Mouse (Mus musculus) hindbrain, embryonic 12.5 days (tissue): ENCODE measurements around the gene Smtnl2. TPM values are rescaled to one million over a fixed set of nuclear protein-coding genes. Genes with fewer than 3 reads are reported as not detected.
A peak's percentile ranks its signal among the peaks of the same experiment; 100 is the strongest.

Source experiments
- ATAC-seq: fragments of 200-750 bp; cut with Nextera tagmentation; 2 replicates; pipeline ENCODE4 v1.8.0; 2017; ENCODE audit warnings: moderate TSS enrichment; ENCODE audit not compliant: low FRiP score
- H3K27ac ChIP-seq: fragments of 300-500 bp; sonication (generic); 2 replicates; pipeline ENCODE4 v1.5.1; 2016; ENCODE audit warnings: mild to moderate bottlenecking
- H3K27me3 ChIP-seq: fragments of 300-500 bp; sonication (generic); 2 replicates; pipeline ENCODE4 v1.6.1; 2016; ENCODE audit warnings: mild to moderate bottlenecking
- H3K36me3 ChIP-seq: fragments of 300-500 bp; sonication (generic); 2 replicates; pipeline ENCODE4 v1.6.1; 2016; ENCODE audit warnings: mild to moderate bottlenecking
- H3K4me1 ChIP-seq: fragments of 300-500 bp; sonication (generic); 2 replicates; pipeline ENCODE4 v1.6.1; 2016
- H3K4me2 ChIP-seq: fragments of 300-500 bp; sonication (generic); replicated peaks from 2 replicates; pipeline ENCODE4 v1.6.1; 2016; ENCODE audit warnings: mild to moderate bottlenecking
- H3K4me3 ChIP-seq: fragments of 300-500 bp; sonication (generic); 2 replicates; pipeline ENCODE4 v1.5.1; 2016; ENCODE audit warnings: mild to moderate bottlenecking
- H3K9ac ChIP-seq: fragments of 300-500 bp; sonication (generic); 2 replicates; pipeline ENCODE4 v1.6.1; 2016; ENCODE audit warnings: mild to moderate bottlenecking, moderate library complexity
- H3K9me3 ChIP-seq: fragments of 300-500 bp; sonication (generic); replicated peaks from 2 replicates; pipeline ENCODE4 v1.6.1; 2016; ENCODE audit warnings: mild to moderate bottlenecking
- WGBS: fragments of 180-500 bp; shearing (Covaris S2); methylation state at CpG from one replicate; pipeline ENCODE4 v1.1.7; 2016; 5-methylcytosine and 5-hydroxymethylcytosine counted together
- polyA plus RNA-seq: library from polyadenylated mRNA; unstranded; fragments of >200 nt; fragmentation: Nextera tagmentation; extraction: Ambion mirVana; gene quantifications from 2 replicates; pipeline ENCODE4 v1.2.1, GENCODE M21; 2016

Smtnl2 gene
- polyA plus RNA-seq, 1 experiment from 2014 or later = 14.5 TPM

DNA sequence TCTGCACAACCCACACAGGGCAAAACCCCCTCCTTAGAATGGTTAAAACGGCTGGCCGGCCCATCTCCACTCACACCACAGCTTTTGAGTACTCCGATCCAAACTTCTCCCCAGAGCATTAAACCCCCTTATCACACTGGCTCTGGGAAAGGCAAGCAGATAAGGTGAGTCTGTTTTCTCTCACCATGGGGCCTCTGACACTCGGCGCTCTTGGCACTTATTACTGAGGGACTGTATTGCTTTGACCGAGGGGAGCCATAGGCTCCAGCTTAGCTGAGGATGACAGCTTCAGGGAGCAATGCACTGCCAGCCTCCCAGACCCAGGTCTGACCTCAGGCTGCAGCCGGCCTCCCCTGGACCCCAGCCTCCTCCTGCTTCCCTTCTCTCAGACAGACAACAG lies 3.9 kb downstream of the Smtnl2 start:
- peaks cover 27% of the 10 kb centered on the region for H3K4me1 ChIP-seq
- H3K4me2 ChIP-seq = no peak overlapping the region
- H3K9me3 ChIP-seq = no peaks in the 10 kb centered on the region
- H3K36me3 ChIP-seq = no peaks in the 10 kb centered on the region
- no peak overlapping the region for H3K4me3 ChIP-seq
- H3K27ac ChIP-seq = no peak overlapping the region
- WGBS = 13% methylated on average over 7 of the region's 7 CpGs
- H3K9ac ChIP-seq = no peak overlapping the region
- peaks cover 47% of the 10 kb centered on the region for H3K27me3 ChIP-seq
- no peak for ATAC-seq

DNA sequence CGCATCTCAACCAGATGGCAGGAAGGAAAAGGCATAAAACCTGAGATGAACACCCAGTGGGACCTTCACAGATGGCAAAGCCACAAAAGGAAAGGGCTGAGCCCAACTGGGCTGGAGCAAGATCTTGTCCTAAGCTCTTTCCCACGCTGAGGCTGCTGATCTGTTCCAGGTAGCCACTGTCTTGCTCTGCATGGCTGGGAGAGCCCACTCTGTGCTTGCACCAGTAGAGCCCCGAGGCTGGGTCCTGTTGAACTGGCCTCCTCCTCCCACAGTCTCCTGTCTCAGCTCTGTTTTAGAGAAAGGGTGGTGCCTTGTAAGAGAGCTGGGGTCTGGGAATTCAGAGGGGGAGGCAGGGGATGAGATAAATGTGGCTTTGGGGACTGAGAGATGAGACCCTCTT lies 4.4 kb downstream of the Smtnl2 start:
- Histone ChIP-seq H3K4me1 (peaks cover 27% of the 10 kb centered on the region), H3K9me3 (no peaks in the 10 kb centered on the region), H3K27ac (no peak overlapping the region), H3K27me3 (peaks cover 42% of the 10 kb centered on the region), H3K36me3 (no peaks in the 10 kb centered on the region), H3K4me2 (no peak overlapping the region), H3K4me3 (no peak overlapping the region), H3K9ac (no peak overlapping the region)
- no peak for ATAC-seq
- WGBS = 22% methylated on average over 3 of the region's 3 CpGs

DNA sequence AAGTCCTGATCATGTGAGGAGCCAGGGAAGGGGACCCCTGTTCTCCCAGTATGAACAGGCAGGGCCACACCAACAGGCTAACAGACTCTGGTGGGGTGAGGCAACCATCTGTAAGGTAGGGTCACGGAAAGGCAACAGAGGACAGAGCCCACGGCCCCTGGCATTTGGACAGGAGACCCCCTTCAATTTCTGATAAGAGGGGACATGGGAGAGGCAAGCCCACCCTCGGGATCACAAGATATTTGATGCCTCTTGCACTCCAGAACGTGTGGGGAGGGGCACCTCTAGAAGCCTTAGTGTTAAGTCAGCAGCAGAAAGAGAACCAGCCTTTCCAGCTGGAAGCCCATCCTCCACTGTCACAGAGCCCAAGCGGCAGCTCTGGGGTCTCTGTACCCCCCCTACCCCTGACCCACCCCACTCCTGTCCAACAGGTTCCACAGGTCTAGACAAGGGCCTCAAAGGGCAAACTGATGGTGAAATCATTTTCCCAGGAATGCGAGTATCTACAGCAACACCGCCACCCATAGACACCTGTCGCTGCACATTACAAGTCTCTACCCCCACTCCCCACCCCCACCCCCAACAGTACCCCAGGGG lies 5.3 kb downstream of the Smtnl2 start:
- Histone ChIP-seq H3K27me3 (peaks cover 33% of the 10 kb centered on the region), H3K4me1 (peaks cover 25% of the 10 kb centered on the region)
- 52% methylated on average over 8 of the region's 8 CpGs for WGBS

GRCm38 (mm10) chr11:72405532-72405931 lies 6.0 kb downstream of the Smtnl2 start:
- 59% methylated on average over 4 of the region's 4 CpGs for WGBS
- Histone ChIP-seq H3K4me1 (peaks cover 21% of the 10 kb centered on the region), H3K4me2 (no peak overlapping the region), H3K36me3 (no peaks in the 10 kb centered on the region), H3K27me3 (peaks cover 28% of the 10 kb centered on the region), H3K9ac (no peak overlapping the region), H3K9me3 (no peaks in the 10 kb centered on the region), H3K27ac (no peak overlapping the region), H3K4me3 (no peak overlapping the region)
- ATAC-seq = no peak

More for the DNA sequence above, 5.3 kb downstream of the Smtnl2 start:
- ATAC-seq = no peak
- Histone ChIP-seq H3K9me3 (no peaks in the 10 kb centered on the region), H3K4me3 (no peak overlapping the region), H3K27ac (no peak overlapping the region), H3K4me2 (no peak overlapping the region), H3K36me3 (no peaks in the 10 kb centered on the region), H3K9ac (no peak overlapping the region)

DNA sequence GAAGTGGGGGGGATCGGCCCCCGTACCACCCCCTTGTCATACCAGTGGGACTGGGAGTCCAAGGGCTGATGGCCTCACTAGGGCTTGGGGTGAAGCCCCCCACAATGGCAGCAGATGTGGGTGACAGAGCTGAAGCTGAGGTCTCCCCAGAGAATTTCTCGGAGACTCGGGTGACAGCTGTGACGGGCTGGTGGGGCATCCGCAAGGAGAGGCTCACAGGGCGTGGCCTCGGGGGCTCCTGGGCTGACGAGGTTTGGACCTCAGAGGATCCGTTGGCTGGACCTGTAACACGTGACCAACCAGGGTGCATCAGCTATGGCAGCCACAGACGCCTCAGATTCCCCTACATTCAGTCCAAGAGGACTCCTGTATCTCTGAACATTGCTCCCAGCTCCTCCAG lies 8.5 kb downstream of the Smtnl2 start:
- Histone ChIP-seq H3K36me3 (no peaks in the 10 kb centered on the region), H3K4me2 (no peak overlapping the region), H3K4me1 (peaks cover 16% of the 10 kb centered on the region; the same call in 1 of the 2 replicates), H3K9ac (no peak overlapping the region), H3K27me3 (peaks cover 4% of the 10 kb centered on the region; the same call in 1 of the 2 replicates), H3K9me3 (no peaks in the 10 kb centered on the region), H3K4me3 (no peak overlapping the region), H3K27ac (no peak overlapping the region)
- WGBS = 77% methylated on average over 12 of the region's 12 CpGs
- ATAC-seq = no peak

- no peak overlapping the region for H3K4me2 ChIP-seq
- H3K9ac ChIP-seq = no peak overlapping the region
- H3K27me3 ChIP-seq = 0 out of 2 replicates have a peak, but pooled peaks cover 2% of the 10 kb centered on the region
- H3K36me3 ChIP-seq = no peaks in the 10 kb centered on the region
- H3K27ac ChIP-seq = no peak overlapping the region
- H3K9me3 ChIP-seq = no peaks in the 10 kb centered on the region
- 58% methylated on average over 5 of the region's 5 CpGs for WGBS
- H3K4me1 ChIP-seq = peaks cover 14% of the 10 kb centered on the region; the same call in 1 of the 2 replicates
- no peak for ATAC-seq
- H3K4me3 ChIP-seq = no peak overlapping the region
These were observed 9.5 kb downstream of the Smtnl2 start for GRCm38 (mm10) chr11:72402017-72402416.

DNA sequence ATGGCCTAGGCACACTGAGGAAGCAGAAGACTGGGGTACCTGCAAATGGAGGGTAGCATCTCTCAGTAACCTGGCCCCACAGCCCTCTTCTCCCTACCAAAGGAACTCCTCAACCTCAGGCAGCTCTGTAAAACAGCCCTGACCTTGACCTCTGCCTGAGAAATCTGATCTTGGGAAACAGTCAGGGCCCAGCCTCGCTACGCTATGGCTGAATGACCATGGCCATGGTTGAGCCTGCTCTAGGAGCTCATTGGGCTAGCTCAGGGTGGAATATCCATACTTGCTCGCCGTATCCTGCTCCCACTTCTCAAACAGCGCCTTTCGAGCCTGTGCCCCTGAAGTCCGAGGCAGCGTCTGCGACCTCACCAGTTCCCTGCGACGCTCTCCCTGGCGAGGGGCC lies 10.4 kb downstream of the Smtnl2 start:
- no peak overlapping the region for H3K9ac ChIP-seq
- H3K36me3 ChIP-seq = no peaks in the 10 kb centered on the region
- no peak overlapping the region for H3K27ac ChIP-seq
- peaks cover 7% of the 10 kb centered on the region; the same call in 1 of the 2 replicates for H3K4me1 ChIP-seq
- no peaks in the 10 kb centered on the region for H3K9me3 ChIP-seq
- H3K4me2 ChIP-seq = no peak overlapping the region
- ATAC-seq = 0 out of 2 replicates have a peak, but pooled peaks have one; percentile 10
- 86% methylated on average over 12 of the region's 12 CpGs for WGBS
- no peak overlapping the region for H3K4me3 ChIP-seq
- H3K27me3 ChIP-seq = no peaks in the 10 kb centered on the region

GRCm38 (mm10) chr11:72397811-72398525 lies 13.5 kb downstream of the Smtnl2 start:
- no peaks in the 10 kb centered on the region for H3K36me3 ChIP-seq
- no peak for ATAC-seq
- no peaks in the 10 kb centered on the region for H3K27me3 ChIP-seq
- peaks cover 11% of the 10 kb centered on the region; the same call in 1 of the 2 replicates for H3K4me1 ChIP-seq
- no peaks in the 10 kb centered on the region for H3K9me3 ChIP-seq
- H3K9ac ChIP-seq = no peak overlapping the region
- 82% methylated on average over 8 of the region's 8 CpGs for WGBS
- H3K4me2 ChIP-seq = no peak overlapping the region
- no peak overlapping the region for H3K4me3 ChIP-seq
- no peak overlapping the region for H3K27ac ChIP-seq

- ATAC-seq = no peak
- Histone ChIP-seq H3K9me3 (no peaks in the 10 kb centered on the region), H3K4me3 (no peak overlapping the region), H3K27ac (no peak overlapping the region), H3K36me3 (no peaks in the 10 kb centered on the region), H3K27me3 (no peaks in the 10 kb centered on the region), H3K4me1 (peaks cover 11% of the 10 kb centered on the region; the same call in 1 of the 2 replicates), H3K9ac (no peak overlapping the region), H3K4me2 (no peak overlapping the region)
- 84% methylated on average over 10 of the region's 10 CpGs for WGBS
These were observed 14.4 kb downstream of the Smtnl2 start for GRCm38 (mm10) chr11:72397072-72397471.

DNA sequence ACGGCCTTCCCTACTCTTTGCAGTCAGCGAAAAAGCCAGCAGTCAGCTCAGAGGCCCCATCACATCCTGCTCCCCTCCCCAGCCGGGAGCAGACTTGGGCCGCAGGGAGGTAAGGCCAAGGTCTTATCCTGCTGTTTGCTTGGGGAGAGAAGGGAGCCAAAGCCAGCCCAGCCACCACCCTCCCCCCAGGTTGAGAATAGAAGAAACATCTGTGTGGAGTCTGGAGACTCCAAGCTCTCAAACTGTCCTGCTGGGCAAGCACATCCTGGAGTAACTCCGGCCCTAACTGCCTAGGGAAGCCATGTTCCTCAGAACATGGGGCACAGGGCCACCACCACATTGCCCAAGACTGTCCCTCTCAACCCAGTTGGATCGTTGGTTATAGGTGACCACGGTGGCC lies 14.9 kb downstream of the Smtnl2 start:
- Histone ChIP-seq H3K9ac (no peak overlapping the region), H3K4me2 (no peak overlapping the region), H3K4me1 (peaks cover 11% of the 10 kb centered on the region; the same call in 1 of the 2 replicates), H3K36me3 (no peaks in the 10 kb centered on the region), H3K27ac (no peak overlapping the region), H3K4me3 (no peak overlapping the region), H3K27me3 (no peaks in the 10 kb centered on the region), H3K9me3 (no peaks in the 10 kb centered on the region)
- WGBS = 81% methylated on average over 7 of the region's 7 CpGs
- ATAC-seq = no peak

- H3K9me3 ChIP-seq = no peaks in the 10 kb centered on the region
- 0 out of 2 replicates have a peak, but pooled peaks cover 4% of the 10 kb centered on the region for H3K4me1 ChIP-seq
- no peak overlapping the region for H3K4me2 ChIP-seq
- H3K27ac ChIP-seq = no peak overlapping the region
- ATAC-seq = no peak
- WGBS = 81% methylated on average over 6 of the region's 6 CpGs
- H3K9ac ChIP-seq = no peak overlapping the region
- H3K27me3 ChIP-seq = no peaks in the 10 kb centered on the region
- no peak overlapping the region for H3K4me3 ChIP-seq
- no peaks in the 10 kb centered on the region for H3K36me3 ChIP-seq
These were observed 15.9 kb downstream of the Smtnl2 start for GRCm38 (mm10) chr11:72395652-72396051.

GRCm38 (mm10) chr11:72394694-72395093 lies 16.8 kb downstream of the Smtnl2 start:
- H3K4me2 ChIP-seq = no peak overlapping the region
- H3K4me3 ChIP-seq = no peak overlapping the region
- no peak overlapping the region for H3K9ac ChIP-seq
- ATAC-seq = no peak
- no peak overlapping the region for H3K27ac ChIP-seq
- no peaks in the 10 kb centered on the region for H3K27me3 ChIP-seq
- 80% methylated on average over 2 of the region's 2 CpGs for WGBS
- 0 out of 2 replicates have a peak, but pooled peaks cover 4% of the 10 kb centered on the region for H3K4me1 ChIP-seq
- no peaks in the 10 kb centered on the region for H3K9me3 ChIP-seq
- no peaks in the 10 kb centered on the region for H3K36me3 ChIP-seq
